Mouse (Mus musculus): ENCODE measurements at regions not wholly inside any gene's neighbourhood (a gene's known extent, or its start where the extent isn't known, plus 50 kb on each side); places are given as distances from the start of the nearest gene placed in this dataset.

DNA sequence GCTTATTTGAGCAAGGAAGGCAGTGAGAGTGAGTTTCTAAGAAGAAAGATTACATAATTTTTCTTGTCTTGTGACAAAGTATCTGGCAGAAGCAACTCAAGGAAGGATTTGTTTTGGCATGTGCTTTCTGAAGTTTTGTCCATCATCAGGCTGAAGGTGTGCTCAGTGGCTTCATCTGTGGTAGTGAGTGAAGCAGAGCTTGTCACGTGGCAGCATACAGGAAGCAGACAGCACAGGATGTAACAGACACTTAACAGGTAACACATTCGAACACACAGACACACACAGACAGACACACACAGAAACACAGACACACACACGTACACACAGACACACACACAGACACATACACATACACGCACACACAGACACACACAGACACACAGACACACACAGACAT, 157.5 kb downstream of the Bcl11a start:
- TF ChIP-seq GATA1 (IDR thresholded peaks at IDR 0.05; ENCODE audit: borderline replicate concordance, low read length), result no peak
- TF ChIP-seq FLI1 (IDR thresholded peaks at IDR 0.05; ENCODE audit: low read length), result no peak

All from megakaryocyte, embryonic 14.5 days (primary cell).